Mouse (Mus musculus): Measurements from ENCODE around the gene Eif4e.

Gene Eif4e

GRCm38 (mm10) chr3:138586213-138586612, 60.2 kb downstream of the Eif4e start:
- no peak for DNase-seq (ENCODE audit: extremely low read depth, low read depth)

GRCm38 (mm10) chr3:138587137-138587536, 61.2 kb downstream of the Eif4e start:
- no peak for DNase-seq (ENCODE audit: extremely low read depth, low read depth)

- DNase-seq (ENCODE audit: extremely low read depth, low read depth): no peak
Observed at GRCm38 (mm10) chr3:138588001-138588400, 62.0 kb downstream of the Eif4e start.

- no peak for DNase-seq (ENCODE audit: extremely low read depth, low read depth)
Observed at GRCm38 (mm10) chr3:138591002-138591401, 65.0 kb downstream of the Eif4e start.

- DNase-seq (ENCODE audit: extremely low read depth, low read depth): no peak
Observed at GRCm38 (mm10) chr3:138591806-138592365, 65.9 kb downstream of the Eif4e start.

- DNase-seq (ENCODE audit: extremely low read depth, low read depth): no peak
Observed at GRCm38 (mm10) chr3:138593131-138593530, 67.2 kb downstream of the Eif4e start.

GRCm38 (mm10) chr3:138593911-138594310, 67.9 kb downstream of the Eif4e start:
- DNase-seq (ENCODE audit: extremely low read depth, low read depth): no peak

- DNase-seq (ENCODE audit: extremely low read depth, low read depth): no peak
Observed at GRCm38 (mm10) chr3:138601076-138601475, 75.1 kb downstream of the Eif4e start.

- DNase-seq (ENCODE audit: extremely low read depth, low read depth): no peak
Observed at GRCm38 (mm10) chr3:138605132-138605531, 79.2 kb downstream of the Eif4e start.

GRCm38 (mm10) chr3:138608665-138609064, 82.7 kb downstream of the Eif4e start:
- no peak for DNase-seq (ENCODE audit: extremely low read depth, low read depth)
